Mouse (Mus musculus) kidney, embryonic 14.5 days (tissue): ENCODE measurements around the gene Arvcf. TPM values are rescaled to one million over a fixed set of nuclear protein-coding genes. Genes with fewer than 3 reads are reported as not detected.

Experiments used
- ATAC-seq: fragments of 200-750 bp; cut with Nextera tagmentation; 2 replicates; pipeline ENCODE4 v1.8.0; 2017; ENCODE audit warnings: moderate number of reproducible peaks, mild to moderate bottlenecking, moderate TSS enrichment, moderate library complexity; ENCODE audit not compliant: low FRiP score, low TSS enrichment
- H3K27ac ChIP-seq: fragments of 300-500 bp; sonication (generic); 2 replicates; pipeline ENCODE4 v1.5.1; 2014; ENCODE audit warnings: low read depth, mild to moderate bottlenecking, low read length, moderate library complexity, mixed read lengths
- H3K27me3 ChIP-seq: fragments of 300-500 bp; sonication (generic); 2 replicates; pipeline ENCODE4 v1.6.1; 2014; ENCODE audit warnings: mild to moderate bottlenecking, low read length; ENCODE audit not compliant: control insufficient read depth, insufficient read depth
- H3K36me3 ChIP-seq: fragments of 300-500 bp; sonication (generic); 2 replicates; pipeline ENCODE4 v1.6.1; 2014; ENCODE audit warnings: low read length, mixed read lengths; ENCODE audit not compliant: control insufficient read depth, insufficient read depth
- H3K4me1 ChIP-seq: fragments of 300-500 bp; sonication (generic); 2 replicates; pipeline ENCODE4 v1.6.1; 2014; ENCODE audit warnings: low read length, mixed read lengths; ENCODE audit not compliant: control insufficient read depth, insufficient read depth
- H3K4me2 ChIP-seq: fragments of 300-500 bp; sonication (generic); replicated peaks from 2 replicates; pipeline ENCODE4 v1.6.1; 2014; ENCODE audit warnings: low read depth, mild to moderate bottlenecking, low read length
- H3K4me3 ChIP-seq: fragments of 300-500 bp; sonication (generic); 2 replicates; pipeline ENCODE4 v1.5.1; 2014; ENCODE audit warnings: mild to moderate bottlenecking, low read length
- H3K9ac ChIP-seq: fragments of 300-500 bp; sonication (generic); 2 replicates; pipeline ENCODE4 v1.6.1; 2014; ENCODE audit warnings: low read depth, mild to moderate bottlenecking, low read length, moderate library complexity
- H3K9me3 ChIP-seq: fragments of 300-500 bp; sonication (generic); 2 replicates; pipeline ENCODE4 v1.6.1; 2016; ENCODE audit warnings: low read length; ENCODE audit not compliant: control insufficient read depth
- WGBS: fragments of 180-500 bp; shearing (Covaris S2); extraction: QIAGEN DNeasy Blood & Tissue Kit; methylation state at CpG from one replicate; pipeline ENCODE4 v1.1.7; 2014; 5-methylcytosine and 5-hydroxymethylcytosine counted together
- polyA plus RNA-seq: library from polyadenylated mRNA; unstranded; fragments of >200 nt; fragmentation: Nextera tagmentation; extraction: Ambion mirVana; gene quantifications from 2 replicates; pipeline ENCODE4 v1.2.1, GENCODE M21; 2014

The Arvcf gene
- 16.3 and 27.0 TPM in 2 replicates for polyA plus RNA-seq

GRCm38 (mm10) chr16:18347931-18348600 is at the start of gene Arvcf, which contains the start of gene Tango2:
Arvcf (plus strand) TSS chr16:18348182.
Tango2 (minus strand) TSS chr16:18348103.
- Histone ChIP-seq H3K9me3 (no peaks in the 10 kb centered on the region), H3K27me3 (peaks cover 24% of the 10 kb centered on the region), H3K4me1 (peaks cover 3% of the 10 kb centered on the region; the same call in 1 of the 2 replicates), H3K4me2 (peak within 1 kb of the TSS; percentile 83), H3K4me3 (peak within 1 kb of the TSS; percentile 66), H3K9ac (peak within 1 kb of the TSS; percentile 35), H3K36me3 (no peaks in the 10 kb centered on the region), H3K27ac (no peak within 1 kb of the TSS)
- peak; percentile 90 for ATAC-seq
- under 1% methylated on average over 44 of the region's 44 CpGs for WGBS

GRCm38 (mm10) chr16:18308159-18308558 is 39.8 kb upstream of the Arvcf start:
- 90% methylated on average over 1 of the region's 1 CpGs for WGBS

GRCm38 (mm10) chr16:18318992-18319391 is 29.0 kb upstream of the Arvcf start:
- no peak for ATAC-seq

More at GRCm38 (mm10) chr16:18308159-18308558, 39.8 kb upstream of the Arvcf start:
- Histone ChIP-seq H3K4me3 (no peak overlapping the region), H3K4me2 (no peak overlapping the region), H3K4me1 (no peaks in the 10 kb centered on the region), H3K27me3 (no peaks in the 10 kb centered on the region), H3K9ac (no peak overlapping the region), H3K27ac (no peak overlapping the region), H3K36me3 (no peaks in the 10 kb centered on the region), H3K9me3 (no peaks in the 10 kb centered on the region)
- ATAC-seq, result no peak

GRCm38 (mm10) chr16:18321443-18321842 is 26.5 kb upstream of the Arvcf start:
- ATAC-seq, result no peak
- no peaks in the 10 kb centered on the region for H3K27me3 ChIP-seq
- H3K9ac ChIP-seq, result no peak overlapping the region
- no peak overlapping the region for H3K27ac ChIP-seq
- no peaks in the 10 kb centered on the region for H3K36me3 ChIP-seq
- 81% methylated on average over 2 of the region's 2 CpGs for WGBS
- H3K4me1 ChIP-seq, result no peaks in the 10 kb centered on the region
- no peaks in the 10 kb centered on the region for H3K9me3 ChIP-seq
- no peak overlapping the region for H3K4me2 ChIP-seq
- no peak overlapping the region for H3K4me3 ChIP-seq

More at GRCm38 (mm10) chr16:18318992-18319391, 29.0 kb upstream of the Arvcf start:
- Histone ChIP-seq H3K4me1 (no peaks in the 10 kb centered on the region), H3K9me3 (no peaks in the 10 kb centered on the region), H3K27ac (no peak overlapping the region), H3K9ac (no peak overlapping the region), H3K4me3 (no peak overlapping the region), H3K36me3 (no peaks in the 10 kb centered on the region), H3K4me2 (no peak overlapping the region), H3K27me3 (no peaks in the 10 kb centered on the region)
- WGBS, result 88% methylated on average over 3 of the region's 3 CpGs

- Histone ChIP-seq H3K27ac (no peak overlapping the region), H3K4me1 (no peaks in the 10 kb centered on the region), H3K36me3 (no peaks in the 10 kb centered on the region), H3K9ac (no peak overlapping the region), H3K4me2 (no peak overlapping the region), H3K27me3 (no peaks in the 10 kb centered on the region), H3K9me3 (no peaks in the 10 kb centered on the region), H3K4me3 (no peak overlapping the region)
- no peak for ATAC-seq
- 75% methylated on average over 2 of the region's 2 CpGs for WGBS
Observed at GRCm38 (mm10) chr16:18323460-18323859, 24.5 kb upstream of the Arvcf start.

GRCm38 (mm10) chr16:18324031-18324430 is 24.0 kb upstream of the Arvcf start:
- Histone ChIP-seq H3K9ac (no peak overlapping the region), H3K4me1 (no peaks in the 10 kb centered on the region), H3K36me3 (no peaks in the 10 kb centered on the region), H3K27ac (no peak overlapping the region), H3K4me3 (no peak overlapping the region), H3K9me3 (no peaks in the 10 kb centered on the region), H3K27me3 (no peaks in the 10 kb centered on the region), H3K4me2 (no peak overlapping the region)
- no peak for ATAC-seq
- WGBS, result 89% methylated on average over 6 of the region's 6 CpGs

- Histone ChIP-seq H3K9ac (no peak overlapping the region), H3K27me3 (no peaks in the 10 kb centered on the region), H3K4me1 (no peaks in the 10 kb centered on the region), H3K9me3 (no peaks in the 10 kb centered on the region), H3K36me3 (no peaks in the 10 kb centered on the region), H3K27ac (no peak overlapping the region), H3K4me3 (no peak overlapping the region), H3K4me2 (no peak overlapping the region)
- WGBS, result 74% methylated on average over 4 of the region's 4 CpGs
- no peak for ATAC-seq
Observed at GRCm38 (mm10) chr16:18325741-18326140, 22.2 kb upstream of the Arvcf start.

GRCm38 (mm10) chr16:18327936-18328335 is 20.0 kb upstream of the Arvcf start:
- Histone ChIP-seq H3K9me3 (no peaks in the 10 kb centered on the region), H3K4me3 (no peak overlapping the region), H3K36me3 (no peaks in the 10 kb centered on the region), H3K4me1 (no peaks in the 10 kb centered on the region), H3K4me2 (no peak overlapping the region), H3K27ac (no peak overlapping the region), H3K27me3 (no peaks in the 10 kb centered on the region), H3K9ac (no peak overlapping the region)
- WGBS, result 93% methylated on average over 9 of the region's 9 CpGs
- no peak for ATAC-seq

GRCm38 (mm10) chr16:18328524-18328923 is 19.5 kb upstream of the Arvcf start:
- no peak overlapping the region for H3K27ac ChIP-seq
- no peak overlapping the region for H3K9ac ChIP-seq
- ATAC-seq, result no peak
- 89% methylated on average over 1 of the region's 1 CpGs for WGBS
- no peaks in the 10 kb centered on the region for H3K27me3 ChIP-seq
- no peaks in the 10 kb centered on the region for H3K4me1 ChIP-seq
- H3K4me3 ChIP-seq, result no peak overlapping the region
- H3K4me2 ChIP-seq, result no peak overlapping the region
- no peaks in the 10 kb centered on the region for H3K36me3 ChIP-seq
- no peaks in the 10 kb centered on the region for H3K9me3 ChIP-seq
